Mouse (Mus musculus) liver, adult 2 months (tissue): ENCODE data around the gene Samd14. TPM values are rescaled to one million over a fixed set of nuclear protein-coding genes. Genes with fewer than 3 reads are reported as not detected.

ENCODE experiments used
- DNase-seq: peaks from one replicate; pipeline ENCODE4 v3.0.0-alpha.2; 2011; ENCODE audit warnings: low read depth, low spot score; ENCODE audit errors: extremely low read depth
- H3K27ac ChIP-seq: fragments of 200-500 bp; replicated peaks from 2 replicates; pipeline ENCODE4 v1.5.1; 2012; ENCODE audit warnings: low read depth, mild to moderate bottlenecking, control low read depth, inconsistent platforms, low read length; ENCODE audit not compliant: insufficient read depth
- H3K27me3 ChIP-seq: fragments of 200-500 bp; 2 replicates; pipeline ENCODE4 v1.6.1; 2012; ENCODE audit warnings: mild to moderate bottlenecking, moderate library complexity, low read length, inconsistent platforms; ENCODE audit not compliant: control insufficient read depth, insufficient read depth
- H3K36me3 ChIP-seq: fragments of 200-500 bp; 2 replicates; pipeline ENCODE4 v1.6.1; 2012; ENCODE audit warnings: low read length, inconsistent platforms; ENCODE audit not compliant: control insufficient read depth, insufficient read depth
- H3K4me1 ChIP-seq: fragments of 200-500 bp; 2 replicates; pipeline ENCODE4 v1.6.1; 2011; ENCODE audit warnings: low read length; ENCODE audit not compliant: control insufficient read depth, insufficient read depth
- H3K4me3 ChIP-seq: fragments of 200-500 bp; 2 replicates; pipeline ENCODE4 v1.5.1; 2011; ENCODE audit warnings: low read depth, mild to moderate bottlenecking, control low read depth, low read length, moderate library complexity; ENCODE audit not compliant: insufficient read depth
- H3K79me2 ChIP-seq: fragments of 200-500 bp; 2 replicates; pipeline ENCODE4 v1.6.1; 2012; ENCODE audit warnings: inconsistent platforms, mild to moderate bottlenecking, low read length, moderate library complexity; ENCODE audit not compliant: control insufficient read depth, insufficient read depth
- H3K9ac ChIP-seq: fragments of 200-500 bp; 2 replicates; pipeline ENCODE4 v1.6.1; 2012; ENCODE audit warnings: low read depth, mild to moderate bottlenecking, control low read depth, inconsistent platforms, low read length
- CTCF ChIP-seq: fragments of 200-500 bp; IDR thresholded peaks from 2 replicates; pipeline ENCODE4 v1.5.1; 2011; ENCODE audit warnings: low read depth, low read length, control low read depth
- POLR2A ChIP-seq: fragments of 200-500 bp; IDR thresholded peaks from 2 replicates; pipeline ENCODE4 v1.6.1; 2011; ENCODE audit warnings: low read length, control low read depth; ENCODE audit not compliant: insufficient read depth; ENCODE audit errors: extremely low read depth
- WGBS: fragments of 180-500 bp; shearing (Covaris S2); methylation state at CpG from one replicate; pipeline ENCODE4 v1.1.7; 2018; 5-methylcytosine and 5-hydroxymethylcytosine counted together
- polyA plus RNA-seq: library from polyadenylated mRNA; depleted of rRNA; stranded (reverse); fragments of >200 nt; gene quantifications from 2 replicates; pipeline ENCODE4 v1.2.3, GENCODE M21; 2012
- total RNA-seq: library from RNA; depleted of rRNA; stranded (reverse); fragments of >200 nt; gene quantifications from 2 replicates; pipeline ENCODE4 v1.2.3, GENCODE M21; 2014

Gene Samd14
- total and polyA plus RNA-seq, 2 experiments, result 0.13 to 0.18 TPM

GRCm38 (mm10) chr11:95025227-95026012, 15.7 kb downstream of the Samd14 start:
- WGBS, result 85% methylated on average over 11 of the region's 11 CpGs
- Histone ChIP-seq H3K4me1 (no peaks in the 10 kb centered on the region), H3K4me3 (no peak overlapping the region), H3K79me2 (no peaks in the 10 kb centered on the region), H3K27me3 (no peaks in the 10 kb centered on the region), H3K27ac (no peak overlapping the region), H3K9ac (no peak overlapping the region), H3K36me3 (peaks cover 11% of the 10 kb centered on the region; the same call in 1 of the 2 replicates)
- TF ChIP-seq POLR2A (no peak), CTCF (no peak)
- no peak for DNase-seq

- Histone ChIP-seq H3K4me3 (no peak overlapping the region), H3K27ac (no peak overlapping the region), H3K79me2 (no peaks in the 10 kb centered on the region), H3K27me3 (no peaks in the 10 kb centered on the region), H3K4me1 (no peaks in the 10 kb centered on the region), H3K9ac (no peak overlapping the region), H3K36me3 (peaks cover 13% of the 10 kb centered on the region; the same call in 1 of the 2 replicates)
- TF ChIP-seq POLR2A, result no peak
- no peak for TF ChIP-seq CTCF
- WGBS, result 75% methylated on average over 6 of the region's 6 CpGs
- no peak for DNase-seq
Observed at GRCm38 (mm10) chr11:95026090-95026542, 16.4 kb downstream of the Samd14 start.

GRCm38 (mm10) chr11:95026849-95027248, 17.2 kb downstream of the Samd14 start:
- Histone ChIP-seq H3K27me3 (no peaks in the 10 kb centered on the region), H3K9ac (no peak overlapping the region), H3K79me2 (no peaks in the 10 kb centered on the region), H3K4me3 (no peak overlapping the region), H3K36me3 (peaks cover 14% of the 10 kb centered on the region; the same call in 1 of the 2 replicates), H3K4me1 (no peaks in the 10 kb centered on the region), H3K27ac (no peak overlapping the region)
- no peak for DNase-seq
- TF ChIP-seq POLR2A, result no peak
- TF ChIP-seq CTCF, result no peak
- 87% methylated on average over 6 of the region's 6 CpGs for WGBS

GRCm38 (mm10) chr11:95027850-95028470, 18.3 kb downstream of the Samd14 start:
- H3K4me3 ChIP-seq, result no peak overlapping the region
- no peak overlapping the region for H3K27ac ChIP-seq
- TF ChIP-seq CTCF, result no peak
- no peak for TF ChIP-seq POLR2A
- DNase-seq, result no peak
- no peaks in the 10 kb centered on the region for H3K79me2 ChIP-seq
- 83% methylated on average over 13 of the region's 13 CpGs for WGBS
- H3K36me3 ChIP-seq, result peaks cover 14% of the 10 kb centered on the region; the same call in 1 of the 2 replicates
- H3K9ac ChIP-seq, result no peak overlapping the region
- H3K27me3 ChIP-seq, result no peaks in the 10 kb centered on the region
- no peaks in the 10 kb centered on the region for H3K4me1 ChIP-seq

- H3K9ac ChIP-seq, result no peak overlapping the region
- TF ChIP-seq CTCF (no peak), POLR2A (no peak)
- DNase-seq, result peak; percentile 78
- H3K27me3 ChIP-seq, result no peaks in the 10 kb centered on the region
- H3K4me1 ChIP-seq, result no peaks in the 10 kb centered on the region
- peaks cover 16% of the 10 kb centered on the region for H3K36me3 ChIP-seq
- H3K4me3 ChIP-seq, result no peak overlapping the region
- no peaks in the 10 kb centered on the region for H3K79me2 ChIP-seq
- no peak overlapping the region for H3K27ac ChIP-seq
- 26% methylated on average over 6 of the region's 6 CpGs for WGBS
Observed at GRCm38 (mm10) chr11:95032945-95033344, 23.3 kb downstream of the Samd14 start.
